Mouse (Mus musculus) gastrocnemius, adult 2 months (tissue): Measurements from ENCODE around the gene Polr2m. TPM values are rescaled to one million over a fixed set of nuclear protein-coding genes. Genes with fewer than 3 reads are reported as not detected.

Experiments
- DNase-seq: peaks from one replicate; pipeline ENCODE4 v3.0.0; 2022
- H3K27ac ChIP-seq: fragments of 200-600 bp; 2 replicates; pipeline ENCODE4 v1.8.1; 2022; ENCODE audit warnings: mild to moderate bottlenecking
- H3K4me3 ChIP-seq: fragments of 200-600 bp; 2 replicates; pipeline ENCODE4 v1.8.1; 2022; ENCODE audit warnings: mild to moderate bottlenecking, moderate library complexity
- CTCF ChIP-seq: fragments of 200-600 bp; IDR thresholded peaks from 2 replicates; pipeline ENCODE4 v1.8.1; 2022; ENCODE audit warnings: antibody characterized with exemption, mild to moderate bottlenecking, moderate library complexity
- intact Hi-C: fragments of 180-260 bp; cut with DNase I; formaldehyde crosslinking; loops from one replicate; pipeline ENCODE4 v1.15.1; 2025
- total RNA-seq, 2 experiments: library from RNA; stranded (reverse); gene quantifications; 2 replicates each; pipeline ENCODE4 v1.2.3; 2021

Polr2m gene
- total RNA-seq, 2 experiments from 2014 or later: 198 to 274 TPM

DNA sequence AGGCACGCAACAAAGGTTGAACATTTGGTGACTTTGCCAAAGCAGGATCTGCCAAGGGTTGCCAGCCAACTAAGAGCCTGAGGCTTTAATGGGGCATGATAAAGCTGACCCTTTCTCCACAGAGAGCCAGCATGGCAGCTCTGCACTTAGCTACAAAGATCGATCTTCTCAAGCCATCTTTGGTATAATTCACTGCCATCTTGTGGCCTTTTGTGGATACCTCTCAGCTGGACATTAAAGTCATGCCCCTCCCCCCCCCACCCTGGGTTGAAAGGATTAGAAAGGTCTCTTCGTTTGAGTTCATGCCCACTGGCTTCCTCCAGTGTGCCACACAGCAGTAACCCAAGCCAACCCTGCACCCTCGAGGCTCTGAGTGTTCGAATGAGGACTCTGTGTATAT lies 31.8 kb downstream of the Polr2m start:
- no peak for DNase-seq
- TF ChIP-seq CTCF: no peak
- Histone ChIP-seq H3K27ac (no peak overlapping the region), H3K4me3 (no peak overlapping the region)
- intact Hi-C loops: no loop called here

DNA sequence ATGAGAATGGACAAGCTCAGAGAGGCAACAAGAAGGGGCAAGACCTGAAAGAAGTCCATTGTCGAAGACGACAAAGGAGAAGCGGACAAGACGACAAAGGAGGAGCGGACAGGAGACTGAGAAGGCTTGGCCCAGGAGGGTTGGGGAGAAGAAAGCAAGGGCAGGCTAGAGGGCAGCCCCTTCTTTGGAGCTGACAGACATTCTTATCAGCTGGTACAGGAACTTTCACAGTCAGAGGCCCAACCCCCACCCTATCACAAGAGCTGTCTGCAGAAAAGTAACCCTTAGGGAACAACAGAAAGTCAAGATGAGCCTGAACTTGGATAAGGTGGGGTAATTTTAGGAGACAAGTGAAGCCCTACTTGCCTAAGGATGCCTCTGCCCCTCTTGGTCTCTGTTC lies 32.4 kb downstream of the Polr2m start:
- Histone ChIP-seq H3K4me3 (no peak overlapping the region), H3K27ac (no peak overlapping the region)
- intact Hi-C loops: no loop called here
- no peak for TF ChIP-seq CTCF
- no peak for DNase-seq

DNA sequence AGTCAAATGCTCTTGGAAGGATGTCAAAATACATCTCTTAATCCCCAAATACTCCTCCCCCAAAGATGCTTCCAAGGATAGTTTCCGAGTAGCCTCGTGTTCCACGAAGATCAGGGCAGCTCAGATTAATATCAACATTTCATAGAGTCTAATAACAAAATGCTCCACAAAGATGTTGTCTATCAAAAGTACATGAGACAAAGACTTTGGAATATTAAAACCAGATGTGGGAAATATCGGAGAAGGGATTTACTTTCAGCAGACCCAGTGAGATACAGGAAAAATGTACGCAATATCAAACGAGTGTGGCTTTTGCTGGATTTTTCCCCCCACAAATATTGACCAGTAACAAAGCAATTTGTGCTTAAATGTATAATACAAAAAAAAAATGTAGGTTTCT lies 35.1 kb downstream of the Polr2m start:
- intact Hi-C loops: no loop called here
- H3K4me3 ChIP-seq: no peak overlapping the region
- H3K27ac ChIP-seq: no peak overlapping the region
- TF ChIP-seq CTCF: no peak
- no peak for DNase-seq

DNA sequence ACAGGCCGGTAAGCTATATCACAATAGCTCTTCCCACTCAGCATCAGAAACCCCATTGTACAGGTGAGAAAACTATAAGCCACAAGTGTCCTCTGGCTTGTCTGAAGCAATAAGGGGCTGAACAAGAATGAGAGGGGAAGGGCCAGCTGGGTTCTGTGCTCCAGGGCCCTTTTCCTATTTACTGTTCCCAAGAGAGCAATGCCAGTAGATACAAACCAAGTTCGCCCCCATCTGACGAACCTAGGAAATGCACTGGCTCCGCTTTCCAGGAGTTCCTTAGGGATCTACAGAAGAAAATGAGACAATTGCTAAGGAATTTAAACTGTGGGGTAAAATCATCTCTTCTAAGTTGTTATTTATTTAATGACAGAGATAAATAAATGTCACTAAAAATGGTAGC lies 38.2 kb downstream of the Polr2m start:
- H3K27ac ChIP-seq: no peak overlapping the region
- peak; percentile 65 for DNase-seq
- peak; percentile 68 for TF ChIP-seq CTCF

DNA sequence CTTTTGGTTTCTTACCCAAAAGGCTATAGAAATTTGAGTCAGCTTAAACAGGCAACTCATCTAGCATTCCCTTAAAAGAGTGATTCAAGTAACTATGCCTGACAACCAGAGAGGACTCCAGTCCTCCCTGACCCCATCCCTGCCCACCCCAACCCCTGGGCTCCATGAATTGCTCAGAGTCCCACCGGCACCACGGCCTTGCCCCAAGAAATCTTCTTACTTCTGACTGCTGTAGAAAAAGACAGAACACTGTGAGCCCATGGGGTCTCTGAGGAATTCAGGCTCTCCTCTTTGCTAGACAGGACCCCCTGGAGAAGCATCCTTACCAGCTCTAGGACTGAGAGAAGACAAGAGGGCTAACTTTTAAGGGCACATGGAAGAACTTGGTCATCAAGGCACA lies 40.4 kb downstream of the Polr2m start:
- no peak for TF ChIP-seq CTCF
- no peak overlapping the region for H3K27ac ChIP-seq

More for the DNA sequence above, 38.2 kb downstream of the Polr2m start:
- intact Hi-C loops: loop anchor here (1.0 to 10.0 kb wide), 2 partner anchors 88 to 233 kb away; partner anchors contain the start of gene Aldh1a2
- H3K4me3 ChIP-seq: no peak overlapping the region

DNA sequence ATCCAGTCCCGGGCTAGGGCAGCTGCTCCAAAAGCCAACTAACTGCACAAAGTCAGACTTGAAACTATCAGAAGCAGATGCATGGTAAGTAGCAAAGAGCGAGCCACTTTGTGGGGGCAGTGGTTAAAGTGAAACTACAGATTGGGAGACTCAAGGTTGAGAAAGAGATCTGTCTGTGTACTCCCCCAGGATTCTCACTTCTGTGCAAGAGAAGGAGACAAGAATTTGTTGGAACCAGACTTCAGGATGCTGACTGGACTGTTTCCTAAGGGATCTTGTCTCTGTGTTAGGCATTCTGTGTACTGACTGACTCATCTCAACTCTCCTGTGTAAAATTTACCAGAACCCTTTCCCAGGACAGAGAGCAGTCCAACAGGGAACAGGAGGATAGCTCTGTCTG lies 47.6 kb downstream of the Polr2m start:
- TF ChIP-seq CTCF: no peak
- intact Hi-C loops: no loop called here
- Histone ChIP-seq H3K4me3 (no peak overlapping the region), H3K27ac (no peak overlapping the region; the same call in 1 of the 2 replicates)
- DNase-seq: no peak

More for the DNA sequence above, 40.4 kb downstream of the Polr2m start:
- no peak for DNase-seq
- no peak overlapping the region for H3K4me3 ChIP-seq
- intact Hi-C loops: loop anchor here (10.0 kb wide), 1 partner anchor 231 kb away; the partner anchor contains the start of gene Aldh1a2

Other genes with a start within 250 kb of the Polr2m start
- 1 to 10 TPM; 3.7 to 5.1 TPM for gene Myzap, start 106.4 kb upstream of the Polr2m start, total RNA-seq